Comparison of ENCODE assay signal across 21 mouse cellular contexts in the genomic region with DNA sequence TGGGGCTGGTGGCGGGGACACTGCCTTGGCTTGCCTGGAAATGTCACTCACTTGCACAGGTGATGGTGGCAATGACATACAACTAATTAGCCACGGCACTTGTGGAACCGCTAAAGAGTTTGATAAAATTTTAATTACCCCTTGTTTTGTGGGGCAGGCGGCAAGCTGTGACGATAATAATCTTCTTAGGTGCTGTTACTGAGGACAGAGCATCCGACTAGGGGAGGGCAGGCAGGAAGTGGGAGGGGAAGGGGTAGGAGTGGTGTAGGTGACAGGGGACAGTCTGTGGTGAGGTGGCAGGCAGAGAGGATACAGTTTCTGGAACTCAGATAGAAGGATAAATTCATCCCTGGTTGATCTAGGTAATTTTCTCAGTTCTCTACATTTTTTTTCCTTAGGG. TPM values are rescaled to one million over a fixed set of nuclear protein-coding genes. Genes with fewer than 3 reads are reported as not detected.
DNase-seq lines count a peak whose midpoint lies in the region; ATAC-seq lines count a peak whose summit lies in the region.
"Had no signal": no experiment of that assay in that cellular context is flagged by ENCODE, and none has a peak within 500 bp of the region (broad histone marks: within the 10 kb centered on the region; RNA-seq: fewer than 3 reads in every experiment).

No protein-coding gene starts in this region.

- no peak overlapping the region for H3K9ac ChIP-seq in hindbrain, embryonic 14.5 days
- H3K9ac ChIP-seq: embryonic facial prominence, embryonic 12.5 days; forebrain, embryonic 13.5 days had no signal

- WGBS in limb, embryonic 10.5 days: 34% methylated on average over 6 of the region's 6 CpGs
- 64% methylated on average over 6 of the region's 6 CpGs for WGBS in hindbrain, embryonic 14.5 days

- no peaks in the 10 kb centered on the region for H3K9me3 ChIP-seq in limb, embryonic 10.5 days (replicated peaks)
- H3K9me3 ChIP-seq in hindbrain, embryonic 14.5 days (ENCODE audit: control insufficient read depth, low read length): no peaks in the 10 kb centered on the region
- H3K9me3 ChIP-seq: embryonic facial prominence, embryonic 12.5 days; forebrain, embryonic 13.5 days had no signal

- no peak overlapping the region for H3K4me3 ChIP-seq in limb, embryonic 10.5 days
- no peak overlapping the region for H3K4me3 ChIP-seq in hindbrain, embryonic 14.5 days (replicated peaks; ENCODE audit: low read length)
- H3K4me3 ChIP-seq: embryonic facial prominence, embryonic 12.5 days; forebrain, embryonic 13.5 days; gastrocnemius, adult 2 months had no signal

- ATAC-seq in cerebellum, adult (ENCODE audit: insufficient number of reproducible peaks, low FRiP score, low TSS enrichment): no peak
- ATAC-seq in hindbrain, embryonic 14.5 days (ENCODE audit: low FRiP score): no peak
- ATAC-seq: forebrain, embryonic 13.5 days had no signal

- peak overlapping the region; percentile 44 for H3K27ac ChIP-seq in limb, embryonic 10.5 days
- no peak overlapping the region for H3K27ac ChIP-seq in hindbrain, embryonic 14.5 days
- H3K27ac ChIP-seq: forebrain, embryonic 13.5 days; gastrocnemius, adult 2 months; kidney, postnatal 0 days; stomach, postnatal 0 days had no signal

- peak; percentile 82 for DNase-seq in CD4-positive helper T cell, adult 2 months (ENCODE audit: low read depth, low spot score)
- peak; percentile 82 for DNase-seq in CD4-positive, CD25-positive, alpha-beta regulatory T cell, adult 2 months (ENCODE audit: low read depth, low spot score)
- no peak for DNase-seq in limb, embryonic 10.5 days (ENCODE audit: low spot score)
- peak; percentile 34 for DNase-seq in thymus, postnatal 25 days
- DNase-seq in hindbrain, embryonic 14.5 days (ENCODE audit: low spot score): no peak
- DNase-seq in cerebellum, adult 11-12 months: no peak
- DNase-seq: cerebellum, adult 18-20 months; cerebellum, postnatal 14 days; gastrocnemius, adult 2 months; kidney, adult 2 months; left cerebral cortex, postnatal 4 days had no signal

- H3K27me3 ChIP-seq in limb, embryonic 10.5 days (ENCODE audit: low read depth, poor library complexity, severe bottlenecking): peaks cover 17% of the 10 kb centered on the region
- peaks cover 11% of the 10 kb centered on the region for H3K27me3 ChIP-seq in hindbrain, embryonic 14.5 days (ENCODE audit: control insufficient read depth, insufficient read depth, low read length)

- H3K36me3 ChIP-seq in limb, embryonic 10.5 days: no peaks in the 10 kb centered on the region
- no peaks in the 10 kb centered on the region for H3K36me3 ChIP-seq in hindbrain, embryonic 14.5 days (replicated peaks; ENCODE audit: control insufficient read depth, insufficient read depth)
- H3K36me3 ChIP-seq: embryonic facial prominence, embryonic 12.5 days had no signal

- no peak overlapping the region for H3K4me2 ChIP-seq in hindbrain, embryonic 14.5 days (replicated peaks)
- H3K4me2 ChIP-seq: embryonic facial prominence, embryonic 12.5 days; forebrain, embryonic 13.5 days; heart, embryonic 11.5 days; midbrain, embryonic 11.5 days had no signal

- peaks cover 62% of the 10 kb centered on the region for H3K4me1 ChIP-seq in limb, embryonic 10.5 days
- no peaks in the 10 kb centered on the region for H3K4me1 ChIP-seq in hindbrain, embryonic 14.5 days (replicated peaks; ENCODE audit: control insufficient read depth, insufficient read depth, low read length)
- H3K4me1 ChIP-seq: forebrain, embryonic 13.5 days had no signal

RNA-seq across cellular contexts. Expression of gene Ppm1j, which starts 9.4 kb away (rescaled TPM):
- 2.5 and 3.2 TPM in 2 replicates for polyA plus RNA-seq in limb, embryonic 10.5 days (2016; fragmentation: Nextera tagmentation; extraction: Ambion mirVana)
- polyA plus RNA-seq in hindbrain, embryonic 14.5 days (2014; fragmentation: Nextera tagmentation; extraction: Ambion mirVana): 0.59 and 1.3 TPM in 2 replicates

RNA-seq across cellular contexts. Expression of gene Fam19a3, which starts 10.2 kb away (rescaled TPM):
- 0.18 and 0.20 TPM in 2 replicates for polyA plus RNA-seq in limb, embryonic 10.5 days (2016; fragmentation: Nextera tagmentation; extraction: Ambion mirVana)
- 0.04 and 0.07 TPM in 2 replicates for polyA plus RNA-seq in hindbrain, embryonic 14.5 days (2014; fragmentation: Nextera tagmentation; extraction: Ambion mirVana)
- polyA plus RNA-seq: C2C12; liver, embryonic 16.5 days; midbrain, embryonic 11.5 days; midbrain, postnatal 0 days; stomach, postnatal 0 days had no signal

RNA-seq across cellular contexts. Expression of gene Rhoc, which starts 16.7 kb away (rescaled TPM):
- 132 and 145 TPM in 2 replicates for polyA plus RNA-seq in limb, embryonic 10.5 days (2016; fragmentation: Nextera tagmentation; extraction: Ambion mirVana)
- 57.7 and 59.6 TPM in 2 replicates for polyA plus RNA-seq in hindbrain, embryonic 14.5 days (2014; fragmentation: Nextera tagmentation; extraction: Ambion mirVana)

RNA-seq across cellular contexts. Expression of gene Mov10, which starts 46.9 kb away (rescaled TPM):
- 53.4 and 71.0 TPM in 2 replicates for polyA plus RNA-seq in limb, embryonic 10.5 days (2016; fragmentation: Nextera tagmentation; extraction: Ambion mirVana)
- 6.8 and 7.8 TPM in 2 replicates for polyA plus RNA-seq in hindbrain, embryonic 14.5 days (2014; fragmentation: Nextera tagmentation; extraction: Ambion mirVana)

Comparison
In these comparisons a context has a peak if more than half of its experiments do, and no peak if none do; other contexts are left out.
1. DNase-seq: peak in CD4-positive helper T cell, adult 2 months (single experiment), CD4-positive, CD25-positive, alpha-beta regulatory T cell, adult 2 months (single experiment) and thymus, postnatal 25 days (single experiment); none in limb, embryonic 10.5 days (single experiment), hindbrain, embryonic 14.5 days (single experiment) and cerebellum, adult 11-12 months (single experiment).